Mouse (Mus musculus) olfactory bulb, adult 2 months (tissue): Measurements from ENCODE around the gene Hoxd8. TPM values are rescaled to one million over a fixed set of nuclear protein-coding genes. Genes with fewer than 3 reads are reported as not detected.

Experiments
- H3K27ac ChIP-seq: fragments of 200-500 bp; 2 replicates; pipeline ENCODE4 v1.5.1; 2012; ENCODE audit warnings: low read depth, low read length; ENCODE audit not compliant: insufficient read depth
- H3K4me1 ChIP-seq: fragments of 200-500 bp; 2 replicates; pipeline ENCODE4 v1.6.1; 2012; ENCODE audit warnings: low read length; ENCODE audit not compliant: control insufficient read depth, insufficient read depth
- H3K4me3 ChIP-seq: fragments of 200-500 bp; 2 replicates; pipeline ENCODE4 v1.5.1; 2012; ENCODE audit warnings: mild to moderate bottlenecking, low read depth, low read length, moderate library complexity; ENCODE audit not compliant: insufficient read depth
- CTCF ChIP-seq: fragments of 200-500 bp; IDR thresholded peaks from 2 replicates; pipeline ENCODE4 v1.5.1; 2012; ENCODE audit warnings: low read depth, mild to moderate bottlenecking, low read length, moderate library complexity; ENCODE audit not compliant: insufficient read depth
- POLR2A ChIP-seq: fragments of 200-500 bp; IDR thresholded peaks from 2 replicates; pipeline ENCODE4 v1.6.1; 2012; ENCODE audit warnings: mild to moderate bottlenecking, low read depth, low read length, moderate library complexity; ENCODE audit not compliant: insufficient read depth
- WGBS: fragments of 180-500 bp; shearing (Covaris S2); methylation state at CpG from one replicate; pipeline ENCODE4 v1.1.7; 2018; 5-methylcytosine and 5-hydroxymethylcytosine counted together
- polyA plus RNA-seq: library from polyadenylated mRNA; stranded (reverse); fragments of >200 nt; gene quantifications from 2 replicates; pipeline ENCODE4 v1.2.4, GENCODE M21; 2012; ENCODE audit warnings: low replicate concordance; ENCODE audit not compliant: missing spikeins, insufficient read depth, insufficient read length

The Hoxd8 gene
- polyA plus RNA-seq, 1 experiment = not detected

- no peak for TF ChIP-seq POLR2A
- TF ChIP-seq CTCF = no peak
- WGBS = 1% methylated on average over 43 of the region's 43 CpGs
- H3K4me3 ChIP-seq = no peak within 1 kb of the TSS
- no peak within 1 kb of the TSS for H3K27ac ChIP-seq
- H3K4me1 ChIP-seq = peaks cover 4% of the 10 kb centered on the region; the same call in 1 of the 2 replicates
Observed at GRCm38 (mm10) chr2:74697567-74698121, 6.8 kb upstream of the Hoxd8 start, which contains the start of gene Hoxd9. Gene Hoxd9 (plus strand): TSS chr2:74697727.

GRCm38 (mm10) chr2:74698201-74699052, 6.0 kb upstream of the Hoxd8 start:
- TF ChIP-seq CTCF (no peak), POLR2A (no peak)
- 2% methylated on average over 85 of the region's 86 CpGs for WGBS
- H3K4me1 ChIP-seq = peaks cover 4% of the 10 kb centered on the region; the same call in 1 of the 2 replicates
- H3K4me3 ChIP-seq = no peak overlapping the region
- H3K27ac ChIP-seq = no peak overlapping the region

GRCm38 (mm10) chr2:74699053-74699430, 5.4 kb upstream of the Hoxd8 start:
- Histone ChIP-seq H3K4me3 (no peak overlapping the region), H3K27ac (no peak overlapping the region), H3K4me1 (peaks cover 4% of the 10 kb centered on the region; the same call in 1 of the 2 replicates)
- 5% methylated on average over 17 of the region's 17 CpGs for WGBS
- no peak for TF ChIP-seq POLR2A
- TF ChIP-seq CTCF = no peak

- Histone ChIP-seq H3K4me1 (peaks cover 4% of the 10 kb centered on the region; the same call in 1 of the 2 replicates), H3K27ac (no peak overlapping the region), H3K4me3 (no peak overlapping the region)
- TF ChIP-seq POLR2A (no peak), CTCF (no peak)
- WGBS = 5% methylated on average over 23 of the region's 23 CpGs
Observed at GRCm38 (mm10) chr2:74699664-74700545, 4.5 kb upstream of the Hoxd8 start.

- TF ChIP-seq POLR2A = no peak
- no peak for TF ChIP-seq CTCF
- peaks cover 6% of the 10 kb centered on the region; the same call in 1 of the 2 replicates for H3K4me1 ChIP-seq
- no peak overlapping the region for H3K4me3 ChIP-seq
- no peak overlapping the region for H3K27ac ChIP-seq
- WGBS = 4% methylated on average over 22 of the region's 22 CpGs
Observed at GRCm38 (mm10) chr2:74700546-74701112, 3.8 kb upstream of the Hoxd8 start.

- H3K4me1 ChIP-seq = peaks cover 8% of the 10 kb centered on the region; the same call in 1 of the 2 replicates
- 13% methylated on average over 17 of the region's 17 CpGs for WGBS
- no peak overlapping the region for H3K4me3 ChIP-seq
- TF ChIP-seq POLR2A (no peak), CTCF (peak; percentile 39; the same call in 1 of the 2 replicates)
- no peak overlapping the region for H3K27ac ChIP-seq
Observed at GRCm38 (mm10) chr2:74701949-74702819, 2.2 kb upstream of the Hoxd8 start.

GRCm38 (mm10) chr2:74702820-74703219, 1.6 kb upstream of the Hoxd8 start:
- WGBS = 20% methylated on average over 6 of the region's 6 CpGs
- H3K27ac ChIP-seq = no peak overlapping the region
- H3K4me1 ChIP-seq = peaks cover 8% of the 10 kb centered on the region; the same call in 1 of the 2 replicates
- TF ChIP-seq CTCF = no peak
- TF ChIP-seq POLR2A = no peak
- no peak overlapping the region for H3K4me3 ChIP-seq

GRCm38 (mm10) chr2:74703317-74703716, 1.1 kb upstream of the Hoxd8 start:
- no peak for TF ChIP-seq CTCF
- no peak for TF ChIP-seq POLR2A
- no peak overlapping the region for H3K27ac ChIP-seq
- WGBS = 7% methylated on average over 10 of the region's 10 CpGs

More at GRCm38 (mm10) chr2:74703317-74703716, 1.1 kb upstream of the Hoxd8 start:
- no peak overlapping the region for H3K4me3 ChIP-seq
- 0 out of 2 replicates have a peak, but pooled peaks cover 3% of the 10 kb centered on the region for H3K4me1 ChIP-seq
